Mouse (Mus musculus): ENCODE measurements at regions not wholly inside any gene's neighbourhood (a gene's known extent, or its start where the extent isn't known, plus 50 kb on each side); places are given as distances from the start of the nearest gene placed in this dataset.

DNA sequence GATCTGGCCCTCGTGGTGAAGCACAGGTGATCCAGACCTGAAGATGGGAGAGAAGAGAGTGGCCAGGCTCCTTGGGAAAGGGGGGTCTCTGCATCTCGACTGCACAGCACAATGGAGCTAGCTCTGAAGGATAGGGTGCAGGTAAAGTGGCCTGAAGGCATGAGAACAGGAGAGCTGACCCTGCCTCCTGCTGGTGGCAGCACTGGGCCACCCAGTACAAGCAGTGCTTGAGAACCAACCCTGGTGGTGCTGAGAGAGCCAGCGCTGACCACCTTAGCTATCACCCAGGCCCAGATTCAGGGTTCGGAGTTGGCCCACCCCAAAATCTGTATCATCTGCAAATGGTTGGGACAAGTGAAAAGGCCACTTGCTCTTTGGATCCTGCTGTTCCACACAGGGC is 66.2 kb downstream of the A730009L09Rik start:
- Histone ChIP-seq H3K4me1 (ENCODE audit: insufficient read depth) (no peaks in the 10 kb centered on the region), H3K27ac (ENCODE audit: low read depth) (no peak overlapping the region), H3K4me3 (ENCODE audit: low read depth, low read length) (no peak overlapping the region), H3K27me3 (ENCODE audit: insufficient read depth, low read length) (no peaks in the 10 kb centered on the region), H3K9me3 (ENCODE audit: low read depth, low read length) (no peaks in the 10 kb centered on the region), H3K36me3 (ENCODE audit: insufficient read depth) (no peaks in the 10 kb centered on the region), H3K4me2 (no peak overlapping the region), H3K9ac (no peak overlapping the region)
- ATAC-seq (ENCODE audit: insufficient read depth), result no peak
- WGBS, result 77% methylated on average over 4 of the region's 4 CpGs
- no peak for TF ChIP-seq CTCF (IDR thresholded peaks at IDR 0.05; ENCODE audit: low read depth)
- DNase-seq, result no peak

DNA sequence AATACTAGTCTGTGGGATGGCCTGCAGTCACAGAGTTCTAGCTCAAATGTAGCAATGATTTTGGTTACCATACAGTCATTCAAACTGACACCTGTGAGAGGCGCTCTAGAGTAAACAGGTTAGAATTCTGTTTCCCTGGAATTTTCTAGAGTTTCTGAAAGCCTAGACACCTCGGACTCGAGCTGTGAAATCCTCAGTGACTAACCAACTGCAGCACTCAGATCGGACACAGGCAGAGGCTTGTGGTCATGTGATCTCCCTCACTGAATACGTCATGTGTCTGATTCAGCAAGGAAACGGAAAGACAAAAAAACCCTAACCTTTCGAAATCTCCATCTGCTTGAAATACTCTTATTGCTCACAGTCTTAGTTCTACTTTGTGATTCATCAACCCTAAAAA is 68.4 kb downstream of the A730009L09Rik start:
- ATAC-seq (ENCODE audit: insufficient read depth) (no peak), DNase-seq (peak; percentile 7)
- WGBS, result 77% methylated on average over 7 of the region's 7 CpGs
- no peak overlapping the region for H3K4me2 ChIP-seq
- no peaks in the 10 kb centered on the region for H3K36me3 ChIP-seq (ENCODE audit: insufficient read depth)
- H3K9me3 ChIP-seq (ENCODE audit: low read depth, low read length), result no peaks in the 10 kb centered on the region
- no peak overlapping the region for H3K27ac ChIP-seq (ENCODE audit: low read depth)
- H3K4me1 ChIP-seq (ENCODE audit: insufficient read depth), result no peaks in the 10 kb centered on the region
- H3K4me3 ChIP-seq (ENCODE audit: low read depth, low read length), result no peak overlapping the region
- no peaks in the 10 kb centered on the region for H3K27me3 ChIP-seq (ENCODE audit: insufficient read depth, low read length)
- no peak overlapping the region for H3K9ac ChIP-seq
- no peak for TF ChIP-seq CTCF (IDR thresholded peaks at IDR 0.05; ENCODE audit: low read depth)

DNA sequence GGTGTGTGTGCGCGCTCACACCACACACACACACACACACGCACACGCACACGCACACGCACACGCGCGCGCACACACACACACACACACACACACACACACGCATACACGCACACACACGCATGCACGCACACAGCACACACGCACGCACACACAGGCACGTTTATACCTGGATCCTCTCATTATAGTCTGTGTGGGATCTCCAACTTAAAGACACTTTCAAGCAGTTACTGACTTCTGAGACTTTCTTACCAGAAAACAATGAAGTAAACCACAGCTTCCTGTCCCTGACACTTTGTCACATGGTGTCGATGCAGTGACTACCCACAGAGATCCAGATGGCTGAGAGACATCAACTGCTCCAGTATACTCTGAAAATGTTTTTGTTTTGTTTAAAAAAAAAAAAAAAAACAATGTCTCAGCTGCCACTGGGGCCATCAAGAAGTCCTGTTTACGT is 68.9 kb downstream of the A730009L09Rik start:
- no peak for TF ChIP-seq CTCF (IDR thresholded peaks at IDR 0.05; ENCODE audit: low read depth)
- DNase-seq (no peak), ATAC-seq (ENCODE audit: insufficient read depth) (no peak)
- H3K27ac ChIP-seq (ENCODE audit: low read depth), result no peak overlapping the region
- no peak overlapping the region for H3K9ac ChIP-seq
- no peaks in the 10 kb centered on the region for H3K27me3 ChIP-seq (ENCODE audit: insufficient read depth, low read length)
- WGBS, result 87% methylated on average over 19 of the region's 19 CpGs
- H3K4me3 ChIP-seq (ENCODE audit: low read depth, low read length), result no peak overlapping the region
- no peaks in the 10 kb centered on the region for H3K36me3 ChIP-seq (ENCODE audit: insufficient read depth)
- no peaks in the 10 kb centered on the region for H3K4me1 ChIP-seq (ENCODE audit: insufficient read depth)
- H3K4me2 ChIP-seq, result no peak overlapping the region
- no peaks in the 10 kb centered on the region for H3K9me3 ChIP-seq (ENCODE audit: low read depth, low read length)

GRCm38 (mm10) chr16:84584724-84585399 is 69.9 kb downstream of the A730009L09Rik start:
- H3K9me3 ChIP-seq (ENCODE audit: low read depth, low read length), result no peaks in the 10 kb centered on the region
- DNase-seq (no peak), ATAC-seq (ENCODE audit: insufficient read depth) (no peak)
- no peak overlapping the region for H3K4me3 ChIP-seq (ENCODE audit: low read depth, low read length)
- 82% methylated on average over 14 of the region's 14 CpGs for WGBS
- H3K27ac ChIP-seq (ENCODE audit: low read depth), result no peak overlapping the region
- H3K4me1 ChIP-seq (ENCODE audit: insufficient read depth), result no peaks in the 10 kb centered on the region
- TF ChIP-seq CTCF (IDR thresholded peaks at IDR 0.05; ENCODE audit: low read depth), result no peak
- H3K9ac ChIP-seq, result no peak overlapping the region
- no peaks in the 10 kb centered on the region for H3K36me3 ChIP-seq (ENCODE audit: insufficient read depth)
- no peaks in the 10 kb centered on the region for H3K27me3 ChIP-seq (ENCODE audit: insufficient read depth, low read length)
- no peak overlapping the region for H3K4me2 ChIP-seq

- Histone ChIP-seq H3K27ac (ENCODE audit: low read depth) (no peak overlapping the region), H3K9me3 (ENCODE audit: low read depth, low read length) (no peaks in the 10 kb centered on the region), H3K4me3 (ENCODE audit: low read depth, low read length) (no peak overlapping the region), H3K4me2 (no peak overlapping the region), H3K4me1 (ENCODE audit: insufficient read depth) (no peaks in the 10 kb centered on the region), H3K36me3 (ENCODE audit: insufficient read depth) (no peaks in the 10 kb centered on the region), H3K9ac (no peak overlapping the region), H3K27me3 (ENCODE audit: insufficient read depth, low read length) (no peaks in the 10 kb centered on the region)
- ATAC-seq (ENCODE audit: insufficient read depth) (no peak), DNase-seq (no peak)
- TF ChIP-seq CTCF (IDR thresholded peaks at IDR 0.05; ENCODE audit: low read depth), result no peak
- WGBS, result 51% methylated on average over 2 of the region's 2 CpGs
Observed at GRCm38 (mm10) chr16:84592978-84593377, 78.1 kb downstream of the A730009L09Rik start.

DNA sequence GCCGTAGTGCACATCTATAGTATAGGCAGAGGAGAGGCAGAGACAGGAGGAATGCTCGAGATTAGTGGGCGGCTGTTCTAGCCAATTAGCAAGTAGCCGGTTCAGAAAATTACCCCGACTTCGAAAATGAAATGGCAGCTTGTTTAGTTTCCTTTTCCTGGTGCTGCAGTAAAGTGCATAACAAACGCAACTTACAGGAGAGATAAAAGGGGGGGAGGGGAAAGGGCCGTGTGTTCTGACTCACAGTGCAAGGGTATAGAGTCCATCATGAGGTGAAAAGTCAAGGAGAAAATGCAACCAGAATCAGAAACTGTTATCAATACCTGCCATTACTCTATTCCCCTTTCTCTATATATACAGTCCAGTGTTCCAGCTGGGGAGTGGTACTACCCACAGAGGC is 88.0 kb downstream of the A730009L09Rik start:
- ATAC-seq (ENCODE audit: insufficient read depth), result no peak
- WGBS, result 86% methylated on average over 8 of the region's 8 CpGs

GRCm38 (mm10) chr16:84603465-84604205 is 88.7 kb downstream of the A730009L09Rik start:
- H3K36me3 ChIP-seq (ENCODE audit: insufficient read depth), result no peaks in the 10 kb centered on the region
- TF ChIP-seq CTCF (IDR thresholded peaks at IDR 0.05; ENCODE audit: low read depth), result no peak
- no peaks in the 10 kb centered on the region for H3K27me3 ChIP-seq (ENCODE audit: insufficient read depth, low read length)
- H3K9ac ChIP-seq, result no peak overlapping the region
- no peaks in the 10 kb centered on the region for H3K4me1 ChIP-seq (ENCODE audit: insufficient read depth)
- 90% methylated on average over 1 of the region's 1 CpGs for WGBS
- no peak overlapping the region for H3K4me2 ChIP-seq
- ATAC-seq (ENCODE audit: insufficient read depth), result no peak
- H3K4me3 ChIP-seq (ENCODE audit: low read depth, low read length), result no peak overlapping the region
- H3K27ac ChIP-seq (ENCODE audit: low read depth), result no peak overlapping the region
- DNase-seq, result no peak
- H3K9me3 ChIP-seq (ENCODE audit: low read depth, low read length), result no peaks in the 10 kb centered on the region

More for the DNA sequence above, 88.0 kb downstream of the A730009L09Rik start:
- H3K4me2 ChIP-seq, result no peak overlapping the region
- H3K9me3 ChIP-seq (ENCODE audit: low read depth, low read length), result no peaks in the 10 kb centered on the region
- no peak overlapping the region for H3K27ac ChIP-seq (ENCODE audit: low read depth)
- TF ChIP-seq CTCF (IDR thresholded peaks at IDR 0.05; ENCODE audit: low read depth), result no peak
- no peak overlapping the region for H3K9ac ChIP-seq
- no peak for DNase-seq
- no peaks in the 10 kb centered on the region for H3K36me3 ChIP-seq (ENCODE audit: insufficient read depth)
- H3K27me3 ChIP-seq (ENCODE audit: insufficient read depth, low read length), result no peaks in the 10 kb centered on the region
- H3K4me3 ChIP-seq (ENCODE audit: low read depth, low read length), result no peak overlapping the region
- H3K4me1 ChIP-seq (ENCODE audit: insufficient read depth), result no peaks in the 10 kb centered on the region

Data from lung, embryonic 14.5 days (tissue).